Mouse (Mus musculus): ENCODE measurements around the gene Tcf21.

DNA sequence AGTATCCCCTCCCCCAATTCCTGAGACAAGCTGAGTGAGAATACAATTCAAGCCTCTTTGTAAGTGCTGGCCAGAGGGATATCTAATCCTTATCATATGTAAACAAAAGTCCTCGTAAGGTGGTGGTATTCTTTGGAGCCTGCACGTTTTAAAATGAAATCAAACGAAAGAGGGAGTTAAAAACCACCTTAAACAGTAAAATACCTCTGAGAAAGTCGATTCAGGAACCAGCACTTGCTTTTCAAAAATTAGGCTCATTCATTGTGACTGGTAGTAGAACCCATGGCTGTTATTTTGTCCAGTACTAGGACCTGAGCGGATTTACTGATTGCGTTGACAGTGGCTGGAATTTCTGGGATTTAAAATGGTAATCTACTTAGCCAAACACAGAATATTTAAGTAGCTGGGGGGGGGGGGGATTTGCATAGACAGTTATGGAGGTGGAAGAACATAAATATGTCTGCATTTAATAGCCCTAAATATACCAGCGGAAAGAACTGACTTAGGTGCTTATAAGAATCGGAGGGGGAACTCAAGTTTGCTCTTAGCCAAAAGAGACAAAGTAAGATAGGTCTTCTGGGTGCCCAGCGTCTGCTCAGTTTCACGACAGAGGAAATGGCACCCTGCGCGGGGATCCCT, 1.3 kb downstream of the Tcf21 start:
- no peak for TF ChIP-seq CTCF (IDR thresholded peaks at IDR 0.05; ENCODE audit: control insufficient read depth, insufficient read depth, insufficient replicate concordance, low read depth, low read length)
- no peak for TF ChIP-seq POLR2A (IDR thresholded peaks at IDR 0.05; ENCODE audit: control insufficient read depth, low read depth, low read length)
